Mouse (Mus musculus) cerebellum, adult 9-11 months (tissue): Measurements from ENCODE around the gene Tmem248.

Experiments used
- DNase-seq: peaks from one replicate; pipeline ENCODE4 v3.0.0; 2022

Tmem248 gene

DNA sequence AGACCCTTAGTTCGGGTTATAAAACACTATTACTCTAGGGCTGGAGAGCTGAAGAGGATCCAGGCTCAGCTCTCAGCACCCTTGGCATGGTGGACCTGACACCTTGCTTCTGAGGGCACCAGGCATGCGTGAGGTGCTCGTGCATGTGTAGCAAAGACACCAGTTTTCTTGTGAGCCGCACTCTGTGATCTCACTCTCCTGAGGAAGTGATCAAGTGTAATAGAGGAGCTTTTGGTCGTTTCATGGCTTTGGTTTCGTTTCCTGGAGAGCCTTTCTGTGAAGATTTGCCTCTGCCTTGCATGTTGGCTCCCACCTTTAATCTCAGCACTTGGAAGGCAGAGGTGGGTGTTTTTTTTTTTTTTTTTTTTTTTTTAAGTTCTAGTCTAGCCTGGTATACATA, 12.3 kb upstream of the Tmem248 start:
- DNase-seq: no peak

DNA sequence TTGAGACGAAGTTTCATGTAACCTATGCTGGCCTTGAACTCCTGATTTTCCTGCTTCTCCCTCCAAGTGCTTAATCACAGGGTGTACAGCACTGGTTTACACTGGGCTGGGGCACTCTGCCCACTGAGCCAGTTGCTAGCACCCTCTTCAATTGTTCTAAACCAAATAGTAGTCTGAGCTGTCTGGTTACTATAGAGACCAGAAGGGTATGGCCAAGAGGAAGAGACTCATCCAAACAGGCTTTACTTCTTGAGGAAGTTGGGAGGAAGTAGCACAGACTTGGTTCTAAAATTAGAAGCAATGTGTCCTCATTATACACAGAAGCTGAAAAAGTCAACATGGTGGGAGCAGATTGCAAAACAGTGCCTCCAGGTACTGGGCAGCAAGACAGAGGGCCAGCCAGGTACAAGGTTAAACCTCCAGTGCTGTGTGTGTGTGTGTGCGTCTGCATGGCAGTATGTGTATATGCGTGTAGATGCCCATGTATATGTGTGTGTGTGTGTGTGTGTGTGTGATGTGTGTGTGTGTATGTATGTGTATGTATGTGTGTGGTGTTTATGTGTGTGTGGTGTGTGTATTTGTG, 11.3 kb upstream of the Tmem248 start:
- DNase-seq: no peak

DNA sequence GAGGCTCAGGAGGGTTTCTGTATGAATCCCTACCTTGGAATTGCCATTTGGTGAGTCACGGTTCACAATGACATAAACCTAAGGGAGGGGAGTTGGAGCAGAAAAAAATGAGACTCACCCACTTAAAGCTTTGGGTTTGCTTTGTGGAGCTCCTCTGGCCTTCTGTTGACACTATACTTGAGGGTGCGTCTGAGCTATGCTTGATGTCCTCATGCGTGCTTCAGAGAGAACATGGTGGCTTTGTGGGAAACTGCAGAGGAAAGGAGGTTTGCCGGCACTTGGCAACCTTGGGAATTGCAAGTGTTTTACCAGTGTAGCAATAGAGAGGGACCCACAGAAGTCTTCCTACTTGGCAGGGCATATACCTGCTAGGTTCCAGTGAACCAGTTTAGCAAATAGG, 9.6 kb upstream of the Tmem248 start:
- DNase-seq: no peak

DNA sequence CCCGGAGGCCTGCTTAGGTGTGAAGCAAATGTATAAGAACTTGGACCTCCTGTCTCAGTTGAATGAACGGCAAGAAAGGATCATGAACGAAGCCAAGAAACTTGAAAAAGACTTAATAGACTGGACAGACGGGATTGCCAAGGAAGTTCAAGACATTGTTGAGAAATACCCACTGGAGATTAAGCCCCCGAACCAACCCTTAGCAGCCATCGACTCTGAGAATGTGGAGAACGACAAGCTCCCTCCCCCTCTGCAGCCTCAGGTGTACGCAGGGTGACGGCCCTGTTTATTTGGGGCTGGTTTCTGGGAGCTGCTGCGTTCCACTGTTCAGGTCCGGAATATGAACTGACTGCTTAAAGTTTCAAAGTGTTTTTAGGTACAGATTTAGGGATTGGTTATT, 3.9 kb upstream of the Tmem248 start:
- DNase-seq: no peak

DNA sequence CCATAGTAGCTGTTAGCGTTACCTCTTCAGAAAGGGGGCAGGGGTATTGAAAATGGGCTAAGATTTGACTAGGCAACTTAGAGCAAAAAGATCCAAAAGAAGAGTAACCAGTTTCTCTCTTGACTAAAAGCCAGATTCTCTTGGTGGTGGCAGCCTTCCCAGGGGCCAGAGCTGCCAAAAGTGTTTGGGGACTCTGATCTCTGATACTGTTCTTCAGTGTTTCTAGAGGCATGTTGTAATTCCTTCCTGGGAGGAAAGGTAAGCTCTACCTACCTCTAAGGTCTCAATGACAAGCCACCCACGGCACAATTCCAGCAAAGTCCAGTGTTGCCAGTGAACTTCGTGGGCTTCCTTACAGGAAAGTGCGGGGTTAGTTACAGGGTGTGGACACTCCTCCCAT, 525 bp downstream of the Tmem248 start:
- no peak for DNase-seq

DNA sequence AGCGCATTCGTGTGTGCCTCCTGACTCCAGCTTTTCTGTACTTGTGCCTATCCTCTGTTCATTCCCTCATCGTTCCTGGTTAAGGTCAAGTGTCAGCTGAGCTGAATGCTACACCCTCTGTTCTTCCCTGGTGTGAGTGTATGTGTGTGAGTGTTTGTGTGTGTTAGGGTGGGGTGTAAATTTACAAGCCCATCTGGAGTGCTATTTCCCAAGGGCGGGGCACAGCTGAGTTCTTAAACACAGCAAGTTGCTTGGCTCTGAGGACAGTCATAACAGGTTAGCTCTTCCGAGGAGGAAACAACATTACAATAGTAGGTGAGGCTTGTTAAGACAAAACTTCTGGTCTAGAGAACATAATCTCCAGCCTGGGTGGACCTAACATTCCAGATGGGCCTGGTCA, 1.5 kb downstream of the Tmem248 start:
- DNase-seq: no peak

DNA sequence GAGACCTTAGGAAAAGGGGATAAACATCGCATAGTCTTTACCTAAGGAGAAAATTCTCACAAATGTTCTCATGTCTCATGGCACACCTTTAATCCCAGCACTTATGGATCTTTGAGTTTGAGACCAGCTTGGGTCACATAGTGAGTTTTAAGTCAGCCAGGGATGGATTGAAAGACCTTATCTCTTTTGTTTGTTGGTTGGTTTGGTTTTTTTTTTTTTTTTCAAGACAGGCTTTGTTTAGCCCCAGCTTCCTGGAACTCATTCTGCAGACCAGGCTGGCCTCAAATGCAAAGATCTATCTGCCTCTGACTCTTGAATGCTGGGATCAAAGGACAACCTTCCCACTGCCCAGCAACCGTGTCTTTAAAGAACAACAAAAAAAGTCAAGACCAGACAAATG, 4.4 kb downstream of the Tmem248 start:
- DNase-seq: no peak

DNA sequence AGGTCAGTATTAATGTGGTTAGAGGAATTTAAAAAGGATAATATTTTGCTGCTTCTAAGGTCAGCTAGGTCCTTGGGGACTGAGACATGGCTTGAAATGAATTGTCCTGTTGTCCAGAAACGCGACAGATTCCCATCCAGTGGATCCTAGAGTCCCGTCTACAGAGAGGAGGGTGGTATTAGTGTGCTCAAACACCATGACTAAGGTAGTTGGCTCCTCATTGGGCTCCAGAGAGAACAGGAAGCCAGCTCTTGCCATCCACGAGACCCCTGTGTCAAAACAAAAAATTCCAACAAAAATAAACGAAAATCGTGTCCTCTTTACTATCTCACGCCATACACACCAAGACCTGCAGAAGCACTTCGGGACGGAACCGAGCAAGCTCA, 4.9 kb downstream of the Tmem248 start:
- no peak for DNase-seq

DNA sequence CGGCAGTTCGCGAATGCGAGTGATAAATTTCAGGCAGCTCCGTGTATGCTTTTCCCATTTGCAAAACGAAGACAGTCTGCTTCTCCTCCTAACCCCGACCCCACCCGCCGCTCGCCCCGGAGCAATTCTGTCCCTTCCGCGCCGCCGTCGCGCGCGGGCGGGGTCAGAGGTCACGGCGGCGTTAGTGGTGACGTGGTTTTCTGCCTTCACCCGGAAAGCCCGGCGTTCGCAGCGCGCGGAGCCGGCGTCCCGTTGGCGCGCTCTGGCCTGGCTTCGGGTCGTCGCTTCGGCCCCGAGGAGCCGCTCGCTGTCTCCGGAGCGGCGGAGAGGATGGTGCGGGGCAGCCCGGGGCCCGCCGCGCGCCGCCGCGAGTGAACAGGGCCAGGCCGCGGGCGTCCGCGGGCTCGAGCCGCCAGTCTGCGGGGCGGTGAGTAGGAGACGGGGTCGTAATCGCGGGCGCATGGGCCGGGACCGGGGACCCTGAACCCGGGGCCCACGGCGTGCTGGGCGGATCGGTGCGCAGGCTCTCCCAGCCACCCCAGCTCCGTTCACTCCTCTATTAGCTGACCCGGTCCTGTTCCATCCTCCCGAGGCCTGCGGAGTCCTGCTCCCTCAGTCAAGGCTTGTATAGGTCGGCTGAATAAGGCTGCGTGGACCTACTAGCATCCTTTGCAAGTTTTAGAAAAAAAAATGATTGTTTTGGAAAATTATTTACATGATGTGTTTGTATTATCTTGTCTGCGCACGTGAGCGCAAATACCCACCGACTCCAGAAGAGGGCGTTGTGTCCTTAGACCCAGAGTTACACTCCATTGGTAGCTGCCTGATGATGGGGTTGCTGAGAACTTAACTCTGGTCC, 5.5 kb downstream of the Tmem248 start:
- peak; percentile 93 for DNase-seq

DNA sequence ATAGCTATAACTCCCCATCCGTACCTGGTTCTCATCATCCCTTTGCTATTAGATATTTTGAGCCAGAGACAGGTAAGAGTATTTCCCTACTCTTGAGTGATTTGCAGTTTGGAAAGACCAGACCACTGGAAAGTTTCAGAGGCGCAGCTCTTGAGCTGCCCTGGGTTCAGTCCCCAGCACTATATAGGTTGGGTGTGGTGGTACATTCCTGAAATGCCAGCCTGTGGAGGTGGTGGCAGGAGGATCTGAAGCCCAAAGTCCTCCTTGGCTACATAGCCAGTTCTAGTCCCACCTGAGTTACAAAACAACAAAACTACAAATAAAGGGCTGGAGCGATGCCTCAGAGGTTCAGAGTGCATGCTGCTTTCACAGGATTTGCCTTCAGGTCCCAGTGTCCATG, 9.9 kb downstream of the Tmem248 start:
- no peak for DNase-seq

DNA sequence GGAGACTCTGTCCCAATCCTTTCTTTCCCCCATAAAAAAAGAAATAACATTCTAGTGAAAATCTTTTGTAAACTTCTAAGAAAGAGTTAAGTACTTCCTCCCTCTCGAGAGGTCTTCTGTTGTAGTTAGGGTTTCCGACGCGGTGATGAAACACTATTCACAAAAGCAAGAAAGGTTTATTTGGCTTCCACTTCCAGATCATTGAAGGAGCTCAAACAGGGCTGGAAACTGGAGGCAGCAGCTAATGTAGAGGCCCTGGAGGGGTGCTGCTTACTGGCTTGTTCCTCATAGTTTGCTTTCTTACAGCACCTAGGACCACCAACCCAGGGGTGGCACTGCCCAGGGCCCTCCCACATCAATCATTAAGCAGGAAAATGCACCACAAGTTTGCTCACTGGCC, 11.2 kb downstream of the Tmem248 start:
- no peak for DNase-seq

DNA sequence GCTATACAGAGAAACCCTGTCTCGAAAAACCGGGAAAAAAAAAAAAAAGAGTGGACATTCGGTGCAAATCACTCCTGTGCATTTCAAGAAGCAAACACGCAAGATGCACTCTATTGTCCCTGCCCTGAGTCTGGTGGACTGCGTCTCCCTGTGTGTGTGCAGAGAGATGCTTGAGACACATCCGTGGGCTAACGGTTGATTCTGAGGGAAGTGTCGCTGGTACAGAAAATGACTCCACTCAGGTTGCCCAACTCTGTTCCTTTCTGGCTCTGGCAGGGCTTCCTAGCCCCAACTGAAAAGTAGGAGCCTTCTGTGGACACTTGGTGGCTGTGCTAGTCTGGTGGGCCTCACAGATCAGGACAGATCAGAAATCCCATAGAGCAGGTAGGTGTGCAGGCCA, 19.4 kb downstream of the Tmem248 start:
- no peak for DNase-seq

DNA sequence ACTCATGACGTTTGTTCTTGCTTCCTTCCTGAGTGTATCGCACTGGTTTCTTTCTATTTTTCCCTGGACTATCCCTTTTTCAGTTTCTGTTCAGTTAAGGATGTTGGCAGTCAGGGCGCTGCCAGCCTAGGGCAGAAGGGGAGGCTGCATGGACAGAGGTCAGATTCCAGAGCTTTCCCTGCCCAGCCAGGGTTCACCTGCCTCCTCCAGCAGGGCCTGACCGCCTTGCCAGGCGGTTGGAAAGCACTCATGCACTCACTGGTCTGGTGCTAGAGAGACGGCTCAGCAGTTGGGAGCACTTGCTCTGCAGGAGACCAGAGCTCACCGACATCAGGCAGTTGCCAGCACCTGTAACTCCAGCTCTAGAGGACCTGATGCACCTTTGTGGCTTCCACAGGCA, 22.4 kb downstream of the Tmem248 start:
- no peak for DNase-seq

DNA sequence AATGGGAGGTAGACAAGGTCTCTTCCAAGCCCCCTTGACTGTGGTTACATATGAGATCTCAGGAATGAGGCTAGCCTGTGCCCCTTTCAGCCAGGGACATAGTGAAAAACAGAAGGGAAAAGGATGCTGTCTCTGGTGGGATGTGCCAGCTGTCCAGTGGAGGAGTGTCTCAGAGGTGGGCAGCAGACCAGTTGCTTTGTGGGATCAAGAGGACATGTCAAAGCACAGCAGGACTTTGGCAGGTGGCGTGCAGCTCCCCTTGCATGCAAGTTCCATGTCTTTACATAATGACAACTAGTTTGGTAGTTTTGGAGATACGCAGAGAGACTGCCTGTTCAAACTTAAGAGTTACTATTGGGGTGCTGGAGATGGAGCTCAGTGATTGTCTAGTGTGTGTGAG, 23.0 kb downstream of the Tmem248 start:
- DNase-seq: no peak

DNA sequence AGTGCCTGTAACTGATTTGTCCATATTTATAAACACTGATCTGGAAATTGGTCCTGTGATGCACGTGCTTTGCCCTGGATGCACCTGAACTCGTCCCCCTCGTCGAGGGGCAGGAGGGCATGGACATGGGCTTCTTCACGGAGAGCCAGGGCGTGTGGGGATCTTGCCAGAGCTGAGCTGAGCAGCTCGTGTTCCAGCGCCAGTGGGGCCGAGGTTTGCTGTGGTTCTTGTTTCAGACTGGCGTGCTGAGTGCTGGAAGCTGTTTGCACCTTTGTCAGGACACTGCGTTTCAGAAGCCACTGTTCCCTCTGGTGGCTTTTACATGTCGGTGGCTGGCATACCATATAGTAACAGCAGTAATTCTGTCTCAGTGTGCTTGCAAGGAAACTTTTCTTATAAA, 24.5 kb downstream of the Tmem248 start:
- DNase-seq: no peak

DNA sequence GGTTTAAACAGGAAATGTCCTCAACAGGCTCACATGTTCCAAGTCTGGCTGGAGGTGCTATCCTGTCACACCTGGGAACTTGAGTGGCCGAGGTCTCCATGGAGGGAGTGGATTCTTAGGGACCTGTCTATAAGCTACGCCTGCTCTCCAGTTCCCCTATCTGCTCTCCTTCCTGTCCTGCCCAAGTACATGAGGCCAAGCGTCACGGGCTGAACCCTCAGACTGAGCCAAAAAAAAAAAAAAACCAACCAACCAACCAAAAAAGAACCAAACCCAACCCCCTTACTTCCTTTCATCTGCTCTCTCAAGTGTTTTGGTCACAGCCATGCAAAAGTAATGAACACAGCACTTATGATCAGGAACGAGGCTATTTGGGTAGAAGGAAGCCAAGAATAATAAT, 30.9 kb downstream of the Tmem248 start:
- no peak for DNase-seq

DNA sequence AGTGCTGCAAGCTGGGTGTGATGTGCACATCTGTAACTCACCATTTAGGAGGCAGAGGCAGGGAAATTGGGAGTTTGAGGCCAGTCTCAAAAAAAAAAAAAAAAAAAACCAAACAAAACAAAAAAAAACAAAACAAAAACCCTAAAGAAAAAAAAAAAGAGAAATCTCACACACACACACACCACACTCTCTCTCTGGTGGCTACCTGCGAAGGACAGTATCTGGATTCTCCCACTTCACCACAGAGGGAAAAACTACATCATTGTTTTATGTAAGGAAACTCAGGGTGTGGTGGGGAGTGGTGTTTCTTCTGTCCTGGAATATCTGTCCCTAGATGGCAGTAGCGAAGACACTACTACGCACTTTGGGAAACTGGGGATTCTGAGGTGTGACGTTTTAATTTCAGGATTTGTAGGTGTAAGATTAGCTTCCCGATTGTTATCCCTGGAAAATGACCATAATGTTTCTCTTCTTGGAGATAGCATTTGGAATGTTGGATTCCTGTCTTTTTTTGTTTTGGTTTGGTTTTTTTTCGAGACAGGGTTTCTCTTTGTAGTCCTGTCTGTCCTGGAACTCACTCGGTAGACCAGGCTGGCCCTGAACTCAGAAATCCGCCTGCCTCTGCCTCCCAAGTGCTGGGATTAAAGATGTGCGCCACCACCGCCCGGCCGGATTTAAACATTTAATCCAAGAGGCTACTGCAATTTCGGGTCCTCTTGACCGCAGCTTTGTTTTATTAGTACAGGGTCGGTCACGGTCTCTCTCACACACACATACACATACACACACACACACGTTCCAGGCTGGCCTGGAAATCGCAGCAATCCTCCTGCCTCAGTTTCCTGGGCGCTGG, 37.5 kb downstream of the Tmem248 start:
- peak; percentile 49 for DNase-seq

DNA sequence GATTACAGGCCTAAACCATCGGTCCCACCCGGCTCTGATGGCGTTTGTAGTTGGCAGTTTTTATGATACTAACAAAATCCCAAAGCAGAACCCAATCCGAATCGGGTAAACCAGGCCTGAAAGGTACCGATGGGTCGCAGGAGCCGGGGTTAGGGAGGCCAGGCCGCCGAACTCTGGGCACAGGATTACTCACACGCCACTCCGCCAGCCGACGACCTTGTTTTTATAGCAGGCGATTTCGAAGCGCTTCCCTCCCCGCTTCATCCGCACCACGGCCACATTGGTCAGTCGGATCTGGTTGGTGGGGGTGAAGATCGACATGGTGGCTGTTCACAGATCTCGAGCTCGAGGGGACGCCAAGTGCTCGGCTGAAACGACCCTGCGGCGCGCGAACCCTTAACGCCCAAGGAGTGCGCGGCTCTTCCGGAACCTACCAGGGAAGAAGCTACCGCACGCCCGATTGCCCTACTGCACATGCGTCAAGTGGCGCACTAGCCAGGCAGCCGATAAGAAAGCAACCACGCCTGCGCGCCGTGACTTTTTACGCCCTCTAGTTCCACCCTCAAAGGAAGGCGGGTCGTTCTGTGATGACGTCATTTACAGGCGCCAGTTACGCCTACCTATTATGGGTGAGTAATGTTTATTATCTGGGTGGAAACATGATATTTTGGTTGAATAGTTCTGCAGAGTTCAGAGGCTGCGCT, 38.3 kb downstream of the Tmem248 start, which contains the start of the genes Sbds and Tyw1:
Gene Sbds (minus strand): TSS at position 514 of the 704 bp plus-strand sequence.
Gene Tyw1 (plus strand): TSS at position 603 of the 704 bp plus-strand sequence.
- peak; percentile 98 for DNase-seq

DNA sequence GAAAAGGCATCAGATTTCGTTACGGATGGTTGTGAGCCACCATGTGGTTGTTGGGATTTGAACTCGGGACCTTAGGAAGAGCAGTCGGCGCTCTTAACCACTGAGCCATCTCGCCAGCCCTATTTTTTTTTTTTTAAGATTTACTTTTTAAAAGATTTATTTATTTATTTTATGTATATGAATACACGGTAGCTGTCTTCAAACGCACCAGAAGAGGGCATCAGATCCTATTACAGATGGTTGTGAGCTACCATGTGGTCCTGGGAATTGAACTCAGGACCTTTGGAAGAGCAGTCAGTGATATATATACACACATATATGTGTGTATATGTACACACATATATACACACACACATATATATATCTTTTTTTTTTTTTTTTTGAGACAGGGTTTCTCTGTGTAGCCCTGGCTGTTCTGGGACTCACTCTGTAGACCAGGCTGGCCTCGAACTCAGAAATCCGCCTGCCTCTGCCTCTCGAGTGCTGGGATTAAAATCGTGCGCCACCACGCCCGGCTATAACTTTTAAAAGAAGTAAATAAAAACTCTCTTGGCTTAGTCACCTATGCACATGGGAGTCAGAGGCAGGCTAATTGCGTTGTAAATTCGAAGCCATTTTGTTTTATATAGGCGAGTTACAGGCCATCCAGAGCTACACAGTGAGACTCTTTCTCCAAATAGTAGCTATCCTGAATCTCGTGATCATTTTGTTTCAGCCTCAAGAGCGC, 39.1 kb downstream of the Tmem248 start:
- DNase-seq: peak; percentile 41

DNA sequence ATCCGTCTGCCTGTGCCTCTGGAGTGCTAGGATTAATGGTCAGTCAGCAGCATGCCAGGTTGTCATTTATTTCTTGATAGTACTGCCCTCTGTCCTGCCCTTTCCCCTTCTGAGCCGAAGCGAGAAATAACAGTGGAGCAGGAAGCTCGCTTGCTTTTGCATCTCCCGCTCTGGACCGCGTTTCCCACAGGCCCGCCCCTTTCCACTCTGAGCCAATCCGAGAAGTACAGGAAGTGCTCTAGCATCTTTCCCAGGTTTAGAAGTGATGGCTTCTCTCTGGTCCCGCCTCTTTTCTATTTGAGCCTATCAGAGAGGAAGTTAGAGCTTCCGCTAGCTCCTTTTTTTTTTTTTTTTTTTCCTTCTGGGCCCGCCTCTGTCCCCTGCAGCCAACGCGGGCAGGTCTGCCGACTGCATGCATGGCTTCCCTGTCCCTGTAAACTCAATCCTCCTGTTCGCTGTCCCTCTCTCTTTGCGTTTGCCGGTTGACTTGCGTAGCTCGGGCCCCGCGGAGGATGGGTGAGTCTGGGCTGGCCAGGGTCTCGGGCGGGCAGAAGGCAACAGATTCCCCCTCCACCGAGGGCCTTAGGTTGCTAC, 39.9 kb downstream of the Tmem248 start:
- peak; percentile 96 for DNase-seq

DNA sequence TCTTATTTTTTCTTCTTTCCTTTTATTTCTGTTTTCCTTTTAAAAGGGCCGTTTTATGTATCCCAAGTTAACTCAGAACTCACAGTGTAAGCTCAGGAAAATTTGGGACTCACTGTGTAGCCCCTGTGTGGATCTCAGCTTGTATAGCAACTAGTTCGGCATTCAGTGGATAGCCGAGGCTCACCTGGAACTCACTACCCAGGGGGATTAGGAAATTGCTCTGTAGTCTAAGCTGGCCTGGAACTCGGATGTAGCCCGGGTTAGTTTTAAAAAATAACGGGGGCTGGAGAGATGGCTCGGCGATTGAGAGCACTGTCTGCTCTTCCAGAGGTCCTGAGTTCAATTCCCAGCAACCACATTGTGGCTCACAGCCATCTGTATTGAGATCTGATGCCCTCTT, 40.4 kb downstream of the Tmem248 start:
- peak; percentile 50 for DNase-seq

DNA sequence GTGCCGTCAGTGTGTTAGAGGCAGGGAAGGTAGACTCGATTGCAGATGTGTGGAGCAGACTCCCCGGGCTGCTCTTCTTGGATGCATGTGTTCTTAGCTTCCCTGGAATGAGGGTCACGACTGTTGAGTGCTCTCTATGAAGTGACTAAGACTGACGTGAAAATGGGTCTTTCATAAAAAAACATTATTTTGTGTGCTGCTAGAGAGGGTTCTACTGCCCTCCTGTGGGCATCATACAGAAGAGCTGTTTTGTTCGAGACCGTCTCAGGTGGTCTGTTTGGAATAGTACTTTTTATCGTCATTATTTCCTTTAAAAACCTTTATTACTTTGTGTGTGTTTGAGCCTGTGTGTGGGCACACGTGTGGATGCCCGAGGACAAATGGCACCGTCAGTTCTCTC, 46.6 kb downstream of the Tmem248 start:
- DNase-seq: no peak
